Mouse (Mus musculus): Measurements from ENCODE around the gene Uri1. TPM values are rescaled to one million over a fixed set of nuclear protein-coding genes. Genes with fewer than 3 reads are reported as not detected.

Gene Uri1
- total RNA-seq, 2 experiments from 2014 or later: 13.0 to 15.7 TPM

DNA sequence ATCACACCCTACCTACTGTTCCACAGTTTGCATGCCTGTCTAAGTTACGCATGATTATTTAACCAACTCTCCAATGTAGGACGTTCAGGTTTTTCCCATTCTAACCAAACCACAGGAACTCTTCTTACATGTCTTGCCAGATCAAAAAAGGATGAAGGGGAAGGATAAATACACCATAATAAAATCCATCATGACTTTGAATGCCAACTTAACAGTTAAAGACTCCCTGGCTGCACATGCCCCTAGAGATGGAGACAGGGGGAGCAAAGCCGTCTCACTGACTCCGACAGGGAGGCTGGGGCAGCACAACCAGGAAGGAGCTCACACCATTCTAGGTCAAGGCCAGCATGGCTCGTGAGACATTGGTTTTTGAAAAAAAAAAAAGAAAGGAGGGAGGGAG is 8.0 kb downstream of the Uri1 start:
- DNase-seq: no peak

DNA sequence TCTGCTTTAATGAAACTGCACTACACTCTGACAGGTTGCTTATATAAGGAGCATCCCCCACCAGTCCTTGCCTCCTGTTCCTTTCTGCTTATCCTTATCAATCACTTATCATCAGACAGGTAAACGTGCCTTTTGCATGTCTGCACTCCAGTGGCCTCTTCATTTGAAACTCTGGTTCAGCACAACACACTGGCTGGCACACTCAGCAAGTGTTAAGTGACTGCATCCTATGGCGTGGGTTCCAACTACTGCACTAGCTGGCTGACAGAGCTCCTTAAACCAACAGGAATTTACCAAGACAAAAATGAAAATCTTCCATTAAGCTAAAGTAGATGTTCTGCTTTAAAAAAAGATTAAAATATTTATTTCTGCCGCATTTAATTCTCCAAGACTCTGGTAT is 9.4 kb downstream of the Uri1 start:
- DNase-seq: no peak

DNA sequence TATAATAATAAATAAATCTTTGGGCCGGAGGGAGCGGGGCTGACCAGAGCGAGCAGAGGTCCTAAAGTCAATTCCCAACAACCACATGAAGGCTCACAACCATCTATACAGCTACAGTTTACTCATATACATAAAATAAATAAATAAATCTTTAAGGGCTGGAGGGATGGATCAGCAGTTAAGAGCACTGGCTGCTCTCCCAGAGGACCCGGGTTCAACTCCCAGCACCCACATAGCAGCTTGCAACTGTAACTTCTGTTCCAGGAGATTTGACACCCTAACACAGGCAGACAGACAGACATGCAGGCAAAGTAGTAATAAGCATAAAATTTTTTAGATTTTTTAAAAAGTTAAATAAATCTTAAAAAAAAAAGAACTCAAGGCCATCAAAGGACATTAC is 10.5 kb downstream of the Uri1 start:
- DNase-seq: no peak

DNA sequence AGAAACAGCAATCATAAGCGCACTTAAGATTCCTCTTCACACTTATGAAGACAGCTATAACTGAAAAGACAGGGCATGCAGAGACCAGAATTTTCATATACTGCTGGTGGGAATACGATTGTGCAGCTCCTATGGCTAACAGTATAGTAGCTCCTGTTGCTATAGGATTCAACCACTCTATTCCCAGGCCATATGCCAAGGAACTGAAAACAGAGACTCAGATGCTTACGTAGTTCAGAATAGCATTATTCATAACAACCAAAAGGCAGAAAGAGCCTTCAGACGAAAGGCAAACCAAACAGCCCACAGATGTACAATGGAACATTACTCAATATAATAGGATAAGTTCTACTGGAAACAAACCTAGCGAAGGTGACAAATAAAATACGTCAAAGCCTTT is 15.0 kb downstream of the Uri1 start:
- DNase-seq: no peak

DNA sequence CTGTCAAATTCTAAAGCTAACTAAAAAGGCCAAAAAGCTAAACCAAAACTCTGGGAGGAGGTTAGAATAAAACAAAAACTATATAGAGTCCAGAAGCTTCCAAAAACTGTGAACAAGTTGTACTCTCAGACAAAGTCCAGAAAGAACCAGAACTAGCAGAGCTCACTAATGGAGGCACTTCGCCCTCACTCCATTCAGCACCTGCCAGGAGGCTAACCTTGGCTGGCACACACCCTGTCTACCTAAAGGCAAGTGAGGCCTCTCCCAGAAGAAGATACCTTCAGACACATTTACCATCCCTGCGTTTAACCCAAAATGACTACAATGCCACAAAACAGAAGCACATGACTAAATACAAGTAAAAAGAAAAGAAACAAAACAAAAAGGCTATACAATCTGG is 20.9 kb downstream of the Uri1 start:
- no peak for DNase-seq

DNA sequence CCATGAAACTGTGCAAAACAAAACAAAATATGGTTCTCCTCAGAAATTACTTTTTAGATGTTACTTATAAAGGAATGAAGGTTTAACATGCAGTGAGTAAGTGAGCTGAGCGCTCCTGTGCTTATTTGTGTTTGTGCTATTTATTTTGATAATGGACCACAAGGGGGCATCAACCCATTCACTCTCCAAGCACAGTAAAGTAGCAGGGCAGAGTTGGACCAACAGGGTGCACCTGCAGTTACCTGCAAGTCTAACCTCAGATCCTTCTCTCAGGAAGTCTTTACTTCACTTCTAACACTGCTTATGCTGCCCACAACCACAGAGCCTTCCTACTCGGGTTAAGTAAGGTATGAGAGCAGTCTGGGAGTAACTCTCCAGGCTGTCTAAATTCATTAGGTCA is 23.7 kb downstream of the Uri1 start:
- no peak for DNase-seq

DNA sequence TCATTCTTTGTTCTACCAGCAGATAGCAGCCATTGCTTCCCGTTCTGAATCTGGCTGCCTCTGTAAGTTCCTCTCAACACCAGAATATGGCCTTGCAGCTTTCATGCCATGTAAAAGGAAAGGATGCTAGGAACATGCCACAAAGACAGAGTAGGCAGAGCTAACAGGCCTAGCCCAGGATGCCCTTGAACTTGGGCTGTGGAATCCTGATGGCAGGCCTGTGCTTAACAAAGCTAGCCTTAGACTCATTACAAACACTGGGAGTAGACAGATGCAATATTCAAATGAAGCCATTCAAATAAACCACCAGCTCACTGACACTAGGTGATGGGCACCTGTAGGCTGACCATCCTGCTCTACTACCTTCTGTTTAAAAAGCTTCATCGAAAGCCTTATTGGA is 30.5 kb downstream of the Uri1 start:
- no peak for DNase-seq

DNA sequence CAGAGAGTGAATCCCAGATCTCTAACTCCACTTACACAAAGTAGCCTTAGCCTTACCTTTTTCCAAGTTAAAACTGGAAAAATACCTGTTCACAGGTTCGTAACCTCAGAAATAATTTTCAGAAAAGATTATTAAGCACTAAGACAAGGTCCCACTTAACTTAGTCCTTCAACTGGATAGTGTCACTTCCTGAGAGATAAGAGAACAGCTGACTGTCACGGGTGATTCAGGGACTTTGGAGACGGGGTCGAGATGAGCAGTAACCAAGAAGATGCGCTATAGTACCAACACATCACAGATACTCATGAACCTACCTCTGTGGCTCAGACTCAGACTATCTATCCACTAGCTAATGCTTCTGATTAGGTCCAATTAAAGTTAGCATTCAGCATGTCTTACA is 38.5 kb downstream of the Uri1 start:
- no peak for DNase-seq

DNA sequence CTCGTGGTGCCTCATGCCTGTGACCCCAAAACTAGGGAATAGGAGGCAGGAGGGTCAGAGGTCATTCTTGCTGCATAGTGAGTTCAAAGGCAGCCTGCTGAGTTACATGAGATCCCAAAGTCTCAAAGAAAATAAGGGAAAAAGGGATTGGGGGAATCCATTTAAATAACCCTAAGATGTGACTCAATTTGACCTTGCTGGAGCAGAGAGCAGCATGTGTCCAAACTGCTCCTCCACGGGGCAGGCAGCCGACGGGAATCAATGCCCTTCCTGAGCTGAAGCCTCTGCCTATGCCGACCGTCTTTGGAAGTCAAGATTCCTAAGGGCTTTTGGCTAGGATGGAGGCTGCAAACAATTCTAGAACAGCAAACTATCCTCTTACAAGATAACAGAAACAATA is 39.9 kb downstream of the Uri1 start:
- no peak for DNase-seq

DNA sequence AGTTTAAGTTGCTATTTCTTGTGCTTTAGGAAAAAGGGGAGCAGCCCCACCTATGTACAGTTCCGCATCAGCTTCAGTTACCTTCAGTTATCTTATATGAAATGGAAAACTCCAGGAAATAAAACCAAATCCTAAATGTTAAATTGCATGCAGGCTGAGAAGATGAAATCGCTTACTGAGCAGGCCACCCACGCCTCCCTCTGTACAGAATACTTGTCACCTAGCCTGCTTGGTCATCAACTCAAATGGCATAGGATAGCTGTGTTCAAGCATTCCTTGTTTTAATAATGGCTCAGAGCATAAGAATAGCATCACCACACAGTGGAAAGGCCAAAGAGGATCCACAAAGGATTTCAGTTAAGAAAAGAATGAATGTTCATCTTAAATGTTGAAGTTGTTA is 43.6 kb downstream of the Uri1 start:
- DNase-seq: no peak

DNA sequence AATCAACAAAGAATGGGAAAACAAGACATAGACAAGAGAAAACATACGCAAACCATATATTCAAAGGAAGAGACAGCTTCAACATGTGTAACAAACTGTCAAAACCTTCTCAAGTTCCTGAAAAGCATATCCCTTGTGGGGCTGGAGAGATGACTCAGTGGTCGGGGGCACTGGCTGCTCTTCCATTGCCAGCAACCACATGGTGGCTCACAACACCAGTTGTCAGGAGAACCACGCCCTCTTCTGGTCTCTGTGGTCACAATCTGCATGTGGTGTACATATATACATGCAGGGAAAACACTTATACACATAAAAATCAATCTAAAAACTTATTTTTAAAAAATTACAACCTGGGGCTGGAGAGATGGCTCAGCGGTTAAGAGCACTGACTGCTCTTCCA is 44.9 kb downstream of the Uri1 start:
- DNase-seq: no peak

DNA sequence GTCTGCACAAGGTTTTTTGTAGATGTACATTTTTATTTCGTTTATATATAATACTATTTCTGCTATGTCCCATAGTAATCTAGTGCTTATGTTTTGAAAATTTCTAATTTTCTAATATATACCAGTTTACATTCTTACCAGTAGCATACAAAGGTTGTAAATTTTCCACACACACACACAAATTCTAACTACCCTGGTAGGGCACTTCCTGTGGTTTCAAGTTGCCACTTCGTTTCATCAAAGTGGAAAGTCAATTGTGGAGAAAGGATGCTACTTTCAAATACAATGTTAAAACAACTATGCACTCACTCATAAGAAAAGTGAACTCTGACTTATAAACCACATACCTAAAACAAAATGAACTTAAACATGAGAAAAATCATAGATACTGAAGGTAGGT is 45.7 kb downstream of the Uri1 start:
- no peak for DNase-seq

DNA sequence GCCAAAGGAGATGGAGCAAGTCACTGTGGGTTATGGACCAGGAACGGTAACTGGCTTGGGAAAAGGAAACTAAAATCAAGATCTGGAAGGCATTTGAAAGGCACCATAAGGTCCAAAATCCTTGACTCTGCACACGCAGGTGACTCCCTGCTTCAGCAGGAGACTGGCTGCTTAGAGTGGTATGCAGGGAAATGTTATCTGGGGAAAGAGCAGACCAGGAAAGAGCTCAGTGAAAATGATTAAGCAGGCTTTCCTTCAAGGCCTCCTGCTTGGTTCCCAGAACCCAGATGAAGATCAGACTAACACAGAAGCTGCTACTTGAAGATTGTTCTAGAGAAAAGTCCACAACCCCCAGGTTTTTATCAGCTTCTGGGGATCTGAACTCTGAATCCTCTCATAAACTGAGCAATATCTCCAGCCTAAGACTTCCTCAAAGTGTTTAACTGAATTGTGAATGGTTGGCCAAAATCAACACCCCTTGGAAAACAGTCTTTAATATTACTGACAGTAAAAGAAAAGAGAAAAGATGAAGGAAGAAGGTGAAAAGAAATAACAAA is 50.3 kb downstream of the Uri1 start:
- no peak for DNase-seq

DNA sequence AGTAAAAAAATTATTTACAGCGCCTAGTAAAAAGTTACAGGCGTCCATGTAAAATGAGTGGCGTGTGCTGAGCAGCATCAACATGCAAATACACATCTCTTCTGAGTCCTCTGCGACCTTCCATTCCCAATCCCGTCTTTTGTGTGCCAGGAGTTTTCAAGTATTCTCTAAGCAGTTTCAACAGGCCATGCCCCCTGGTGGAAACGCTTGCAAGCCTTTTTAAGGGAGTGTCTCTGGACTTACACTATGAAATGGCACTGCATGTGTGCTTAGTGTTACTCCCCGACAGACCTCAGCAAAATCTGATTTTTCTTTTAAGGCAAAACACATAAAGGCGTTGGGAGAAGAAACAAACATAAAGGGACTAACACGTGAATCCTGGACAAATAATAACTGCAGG is 50.8 kb downstream of the Uri1 start:
- DNase-seq: no peak

DNA sequence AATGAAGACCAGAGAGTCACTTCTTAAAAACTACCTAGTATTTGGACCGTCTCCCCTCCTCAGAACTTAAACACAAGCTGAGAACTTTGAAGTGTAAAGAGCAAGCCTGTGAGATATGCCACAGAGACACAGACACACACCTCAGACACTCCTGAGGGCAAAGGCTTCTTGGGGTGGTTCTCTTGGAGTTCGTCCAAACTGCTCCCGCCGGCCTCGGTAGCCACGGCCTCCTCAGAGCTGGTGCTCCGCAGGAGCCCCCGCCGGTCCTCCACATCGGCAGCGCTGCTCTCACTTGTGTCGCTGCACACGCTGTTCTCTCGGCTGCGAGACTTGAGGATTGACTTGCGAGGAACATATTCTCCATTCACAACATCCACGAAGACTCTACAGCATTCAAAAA is 61.0 kb downstream of the Uri1 start:
- no peak for DNase-seq

DNA sequence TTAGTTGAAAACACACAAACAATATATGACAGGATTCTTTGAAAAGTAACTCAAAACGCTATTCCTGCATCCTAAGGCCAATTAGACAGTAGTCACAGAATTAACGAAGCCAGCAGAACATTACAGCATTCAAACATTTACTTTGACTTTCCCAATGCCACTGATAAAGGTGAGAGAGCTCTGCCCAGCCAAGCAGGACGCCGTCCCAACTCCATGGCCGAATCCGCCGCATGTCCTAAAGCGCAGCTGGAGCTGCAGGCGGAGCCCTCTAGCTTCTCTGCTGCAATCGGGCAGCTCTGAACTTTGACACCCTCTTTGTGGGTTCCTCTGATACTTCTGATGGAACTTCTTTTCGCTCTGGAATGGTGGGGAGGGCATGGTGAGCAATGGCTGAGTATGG is 62.1 kb downstream of the Uri1 start:
- DNase-seq: no peak

DNA sequence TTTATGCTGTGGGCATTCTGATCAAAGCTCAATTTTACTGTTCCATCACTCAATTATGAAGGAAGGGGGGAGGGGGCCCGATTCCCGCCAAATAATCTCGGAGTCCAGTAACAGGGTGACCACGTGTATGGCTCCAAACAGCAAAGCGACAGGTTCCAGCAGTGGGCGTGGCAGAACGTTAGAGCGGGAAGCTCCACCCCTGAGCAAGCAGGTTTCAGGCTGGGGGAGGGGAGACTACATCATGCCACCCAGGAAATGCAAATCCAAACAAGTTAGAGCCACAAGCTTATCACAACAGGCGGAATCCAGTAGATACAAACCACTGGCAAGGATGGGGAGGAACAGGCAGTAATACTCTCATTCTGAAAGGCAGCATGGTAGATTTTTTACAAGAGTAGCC is 71.5 kb downstream of the Uri1 start:
- no peak for DNase-seq

DNA sequence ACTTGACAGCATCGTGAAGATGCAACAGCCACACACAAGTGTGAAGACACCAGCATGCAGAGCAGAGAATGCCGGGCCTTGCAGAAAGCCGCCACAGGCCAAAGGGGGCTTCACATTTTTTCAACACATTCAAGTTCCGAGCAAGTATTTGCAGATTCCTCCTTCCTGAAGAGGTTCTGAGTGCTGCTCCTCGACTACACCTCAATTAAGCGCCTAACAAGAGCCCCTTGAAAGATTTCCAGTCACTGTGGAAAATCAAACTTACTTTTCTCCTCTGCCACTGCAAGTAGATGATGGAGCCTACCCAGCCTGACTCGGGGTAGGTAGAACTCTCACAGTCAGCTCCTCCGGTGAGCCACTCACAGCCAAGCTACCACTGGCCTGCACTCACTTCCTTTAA is 86.9 kb downstream of the Uri1 start:
- no peak for DNase-seq

DNA sequence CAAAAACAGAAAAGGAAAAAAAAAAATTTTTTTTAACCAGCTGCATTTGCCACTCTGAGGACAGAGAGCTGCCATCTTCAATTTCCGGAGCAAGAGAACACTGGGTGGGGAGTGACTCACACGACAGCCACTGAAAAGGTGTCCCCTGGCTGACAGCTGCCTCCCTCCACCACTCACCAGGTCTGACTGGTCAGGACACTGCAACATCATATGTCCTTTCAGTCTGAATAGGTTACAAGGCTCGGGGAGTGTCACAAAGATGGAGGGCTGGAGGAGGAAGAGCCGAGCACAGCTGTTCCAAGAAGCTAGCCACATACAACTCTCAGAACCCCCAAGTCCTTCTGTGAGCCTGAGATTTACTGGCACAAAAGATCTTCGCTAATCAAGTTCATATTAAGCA is 87.6 kb downstream of the Uri1 start:
- DNase-seq: no peak

DNA sequence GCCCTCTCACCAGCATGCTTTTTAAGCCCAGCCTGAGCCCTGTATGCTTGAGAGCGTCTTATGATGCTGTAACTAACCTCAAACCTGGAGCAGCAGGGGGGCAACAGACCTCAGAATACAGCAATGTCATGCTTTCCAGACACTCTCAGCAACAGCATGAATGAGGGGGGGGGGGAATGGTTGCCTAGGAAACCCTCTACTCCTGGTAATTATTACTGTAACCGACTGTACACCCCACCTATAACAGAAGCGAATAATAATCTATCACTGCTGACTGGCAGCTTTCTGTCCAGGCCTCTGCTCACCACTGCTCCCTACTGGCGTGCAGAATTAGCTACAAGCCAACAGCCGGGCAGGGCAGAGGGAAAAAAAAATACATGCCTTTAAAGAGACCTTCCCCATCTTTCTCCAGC is 88.6 kb downstream of the Uri1 start:
- peak in 1 of 2 experiments; percentile 53 for DNase-seq

DNA sequence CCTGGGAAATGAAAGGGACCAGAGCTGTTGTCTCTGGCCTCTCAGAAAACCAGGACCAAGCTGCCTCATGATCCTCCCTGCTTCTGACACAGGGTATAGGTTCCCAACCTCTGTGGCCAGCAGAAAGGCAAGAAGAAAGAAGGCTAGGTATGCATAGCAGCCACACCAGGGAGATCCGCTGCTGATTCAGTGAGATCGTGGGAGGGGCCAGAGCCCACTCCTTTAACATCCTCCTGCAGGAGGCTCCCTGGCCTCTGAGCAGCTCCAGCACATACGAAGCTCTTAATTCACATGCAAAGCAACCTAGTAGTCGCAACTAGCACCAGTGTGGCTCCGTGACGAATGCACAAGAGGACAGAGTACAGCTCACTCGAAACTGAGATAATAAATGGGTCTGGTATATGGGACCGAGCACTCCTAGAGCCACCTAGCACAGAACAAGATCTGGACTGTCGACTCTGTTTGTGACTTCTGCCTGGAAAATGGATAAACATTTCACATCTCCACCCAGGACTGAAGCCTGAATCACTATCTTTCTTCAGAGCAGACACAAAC is 89.5 kb downstream of the Uri1 start:
- DNase-seq: no peak

DNA sequence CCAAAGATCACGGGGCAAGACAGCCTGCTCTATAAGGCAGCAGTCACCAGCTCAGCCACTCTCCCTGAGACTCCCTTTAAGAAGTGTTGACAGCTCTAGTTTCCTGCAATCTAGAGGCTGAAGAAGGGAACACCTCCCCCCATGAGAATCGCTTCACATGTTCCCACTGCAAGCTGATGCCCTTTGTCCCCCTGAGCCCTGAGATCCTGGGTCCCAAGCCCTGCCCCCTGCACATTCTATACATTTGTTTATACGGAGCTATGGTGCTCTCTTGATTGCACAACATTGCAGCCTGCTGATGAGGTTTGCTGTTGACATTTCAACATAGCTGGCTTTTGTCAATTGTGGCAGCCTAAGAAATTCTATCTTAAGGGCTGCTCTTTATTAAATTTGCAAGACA is 91.7 kb downstream of the Uri1 start:
- DNase-seq: no peak

DNA sequence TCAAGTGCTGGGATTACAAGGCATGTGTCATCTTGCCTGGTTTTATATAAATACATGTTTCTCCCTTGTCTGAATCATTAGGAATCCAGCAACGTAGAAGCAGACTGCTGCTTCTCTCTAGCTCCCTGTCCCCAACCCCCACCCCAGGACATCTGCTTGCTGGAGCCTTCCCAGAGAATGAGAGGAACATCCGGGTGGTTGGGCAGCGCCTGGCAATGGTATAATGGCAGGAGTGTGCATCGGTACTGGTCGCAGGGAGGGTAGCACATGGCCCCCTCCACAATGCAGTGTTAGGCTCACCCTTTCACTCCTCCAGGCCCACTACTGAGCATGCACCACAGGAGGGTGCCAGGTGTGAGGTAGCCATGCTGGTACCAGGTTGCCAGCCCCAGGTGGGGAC is 93.6 kb downstream of the Uri1 start:
- no peak for DNase-seq

DNA sequence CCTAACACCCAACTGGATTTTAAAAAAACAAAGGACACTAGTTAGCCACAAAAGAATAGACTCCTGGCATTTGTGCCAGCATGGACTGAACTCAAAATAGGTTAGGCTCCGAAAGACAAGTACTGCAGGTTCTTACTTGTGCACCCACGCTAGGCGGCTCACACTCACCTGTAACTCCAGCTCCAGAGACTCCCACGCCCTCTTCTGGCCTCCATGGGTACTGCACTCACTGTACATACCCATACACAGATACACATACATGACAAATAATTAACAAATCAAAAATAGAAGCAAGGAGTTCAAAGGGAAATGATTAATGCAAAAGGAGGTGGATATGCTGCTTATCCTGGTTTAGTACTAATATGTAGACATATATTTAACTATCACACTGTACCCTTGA is 100.4 kb downstream of the Uri1 start:
- no peak for DNase-seq

All from heart, adult 18-20 months (tissue).